Mouse (Mus musculus) gonadal fat pad, adult 2 months (tissue): ENCODE results near the gene Pigx. TPM values are rescaled to one million over a fixed set of nuclear protein-coding genes. Genes with fewer than 3 reads are reported as not detected.
"Not testable (repeated sequence)": the region's sequence is repeated elsewhere in the genome, so short reads cannot be mapped to it uniquely, and the experiment has no call there.

Source experiments
- DNase-seq: peaks from one replicate; pipeline ENCODE4 v3.0.0-alpha.2; 2012; ENCODE audit warnings: low read depth
- polyA plus RNA-seq: library from polyadenylated mRNA; depleted of rRNA; stranded (reverse); fragments of >200 nt; gene quantifications from 2 replicates; pipeline ENCODE4 v1.2.3, GENCODE M21; 2012

The Pigx gene
- polyA plus RNA-seq, 1 experiment, result 36.9 TPM

DNA sequence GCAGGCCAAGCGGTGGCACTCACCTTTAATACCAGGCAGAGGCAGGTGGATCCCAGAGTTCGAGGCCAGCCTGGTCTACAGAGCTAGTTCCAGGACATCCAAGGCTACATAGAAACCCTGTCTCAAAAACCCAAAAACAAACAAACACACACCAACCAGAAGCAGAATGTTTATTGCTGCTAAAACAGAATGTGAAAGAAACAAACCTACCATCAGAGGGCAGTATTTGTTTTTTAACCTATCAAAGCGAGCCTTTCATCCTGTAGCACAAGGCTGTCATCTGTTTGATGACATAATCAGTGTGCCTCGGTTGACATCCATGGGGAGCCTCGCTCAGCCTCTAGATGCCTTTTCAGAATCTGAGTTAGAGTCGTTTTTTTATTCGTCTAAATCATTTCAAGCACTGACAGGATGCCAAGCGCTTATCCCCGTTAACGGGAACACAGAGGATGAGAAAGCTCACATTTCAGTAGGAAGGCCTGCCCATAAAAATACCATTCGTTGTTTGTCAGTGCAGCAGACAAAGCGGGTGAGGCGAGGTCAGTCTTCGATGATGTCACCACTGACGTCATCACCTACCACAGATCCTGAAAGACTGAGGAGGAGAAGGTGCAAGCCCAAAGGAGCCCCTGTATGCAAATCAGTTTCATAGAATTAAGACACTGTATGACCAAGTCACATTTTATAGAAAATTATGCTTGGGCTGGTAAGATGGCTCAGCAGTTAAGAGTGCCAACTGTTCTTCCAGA lies 11.6 kb upstream of the Pigx start:
- DNase-seq, result no peak

DNA sequence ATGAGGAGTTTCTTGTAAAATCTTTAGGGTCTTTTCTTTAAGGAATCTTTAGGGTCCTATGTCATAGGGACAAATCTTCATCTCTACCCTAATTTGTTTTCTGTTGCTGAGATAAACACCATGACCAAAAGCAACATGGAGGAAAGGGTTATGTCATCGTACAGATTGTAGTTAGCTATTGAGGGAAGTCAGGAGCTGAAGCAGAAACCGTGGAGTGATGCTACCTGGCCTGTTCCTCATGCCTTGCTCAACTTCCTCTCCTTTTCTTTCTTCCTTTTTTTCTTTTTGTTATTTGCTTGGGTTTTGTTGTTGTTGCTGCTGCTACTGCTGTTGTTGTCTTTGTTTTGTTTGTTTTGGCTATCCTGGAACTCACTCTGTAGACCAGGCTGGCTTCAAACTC lies 9.0 kb upstream of the Pigx start:
- no peak for DNase-seq

DNA sequence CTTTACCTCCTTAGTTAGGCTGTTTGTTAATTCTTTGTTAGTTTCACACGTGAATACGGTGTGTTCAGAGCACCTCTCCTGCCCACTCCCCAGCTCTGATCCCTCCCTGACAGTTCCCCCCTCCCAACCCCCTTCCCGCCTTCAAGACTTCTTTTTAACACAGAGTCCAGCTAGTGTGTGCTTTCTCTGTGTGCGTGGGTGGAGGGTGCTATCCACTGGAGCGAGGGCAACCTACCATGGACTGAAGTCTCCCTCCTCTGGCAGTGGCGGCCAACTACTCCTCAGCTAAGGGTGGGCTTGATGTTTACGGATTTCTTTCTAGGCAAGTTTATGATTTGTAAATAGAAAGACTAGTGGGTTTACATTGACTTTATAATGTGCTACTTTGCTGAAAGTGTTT lies 8.6 kb upstream of the Pigx start:
- no peak for DNase-seq

DNA sequence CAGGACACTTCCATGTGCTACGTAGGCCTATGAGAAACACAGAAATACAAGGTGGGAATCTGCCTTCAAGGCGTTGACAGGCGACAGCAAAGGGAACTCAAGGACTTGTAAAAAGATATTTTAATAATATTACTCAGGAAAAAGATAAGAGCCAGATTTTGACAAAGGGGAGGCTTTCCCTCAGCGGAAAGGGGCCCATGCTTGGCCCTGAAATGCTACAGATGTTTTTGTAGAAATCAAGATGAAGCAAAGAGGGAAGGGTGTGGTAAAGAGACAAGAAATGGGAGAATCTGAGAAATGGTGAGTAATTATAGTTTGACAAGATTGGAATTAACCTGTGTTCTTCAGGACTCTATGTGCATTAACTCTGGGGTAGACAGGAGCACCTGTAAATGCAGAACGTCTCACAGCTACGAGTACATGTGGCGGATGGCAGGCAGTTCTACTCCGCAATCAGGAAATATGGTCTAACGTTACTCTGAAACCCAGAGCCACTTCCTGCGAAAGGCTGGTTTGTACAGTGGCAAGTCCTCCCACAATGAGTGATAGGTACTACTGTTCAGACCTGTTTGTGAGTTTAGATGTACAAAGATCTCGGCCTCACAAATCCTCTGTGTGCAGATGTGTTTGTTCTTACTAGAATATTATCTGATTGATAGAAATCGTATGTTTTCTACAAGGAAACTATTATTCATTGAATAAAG lies 8.0 kb upstream of the Pigx start:
- no peak for DNase-seq

DNA sequence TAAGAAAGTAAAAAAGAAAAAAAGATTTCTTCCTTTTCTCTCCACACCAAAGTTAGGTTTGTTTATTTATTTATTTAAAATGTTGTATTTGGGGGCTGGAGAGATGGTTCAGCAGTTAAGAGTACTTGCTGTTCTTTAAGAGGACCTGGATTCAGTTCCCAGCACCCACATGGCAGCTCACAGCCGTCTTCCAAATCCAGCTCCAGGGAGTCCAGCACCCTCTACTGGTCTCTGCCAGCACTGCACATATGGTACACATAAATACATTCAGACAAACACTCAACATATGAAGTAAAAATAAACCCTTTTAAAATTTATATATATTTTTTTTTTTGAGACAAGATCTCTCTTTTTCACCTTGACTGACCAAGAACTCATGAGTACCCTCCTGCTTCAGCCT lies 6.2 kb upstream of the Pigx start:
- DNase-seq, result no peak

DNA sequence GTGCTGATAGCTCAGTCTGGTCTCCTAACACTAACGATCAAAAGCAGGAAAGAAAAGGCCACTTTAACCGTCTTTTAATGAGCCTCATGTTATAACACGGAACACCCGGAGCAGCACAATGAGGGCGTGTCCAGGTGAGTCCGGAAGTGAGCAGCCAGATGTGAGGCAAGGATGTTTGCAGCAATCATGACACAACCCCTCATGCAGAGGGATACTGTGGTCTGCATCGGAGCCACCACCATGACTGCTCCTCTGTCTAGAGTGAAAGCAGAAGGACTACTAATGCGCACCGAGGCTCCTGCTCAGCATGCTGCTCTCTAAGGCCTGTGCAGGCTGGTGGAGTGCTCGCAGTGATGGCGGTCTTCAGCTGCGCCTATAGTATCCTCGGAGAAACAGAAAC lies 2.8 kb upstream of the Pigx start:
- no peak for DNase-seq

DNA sequence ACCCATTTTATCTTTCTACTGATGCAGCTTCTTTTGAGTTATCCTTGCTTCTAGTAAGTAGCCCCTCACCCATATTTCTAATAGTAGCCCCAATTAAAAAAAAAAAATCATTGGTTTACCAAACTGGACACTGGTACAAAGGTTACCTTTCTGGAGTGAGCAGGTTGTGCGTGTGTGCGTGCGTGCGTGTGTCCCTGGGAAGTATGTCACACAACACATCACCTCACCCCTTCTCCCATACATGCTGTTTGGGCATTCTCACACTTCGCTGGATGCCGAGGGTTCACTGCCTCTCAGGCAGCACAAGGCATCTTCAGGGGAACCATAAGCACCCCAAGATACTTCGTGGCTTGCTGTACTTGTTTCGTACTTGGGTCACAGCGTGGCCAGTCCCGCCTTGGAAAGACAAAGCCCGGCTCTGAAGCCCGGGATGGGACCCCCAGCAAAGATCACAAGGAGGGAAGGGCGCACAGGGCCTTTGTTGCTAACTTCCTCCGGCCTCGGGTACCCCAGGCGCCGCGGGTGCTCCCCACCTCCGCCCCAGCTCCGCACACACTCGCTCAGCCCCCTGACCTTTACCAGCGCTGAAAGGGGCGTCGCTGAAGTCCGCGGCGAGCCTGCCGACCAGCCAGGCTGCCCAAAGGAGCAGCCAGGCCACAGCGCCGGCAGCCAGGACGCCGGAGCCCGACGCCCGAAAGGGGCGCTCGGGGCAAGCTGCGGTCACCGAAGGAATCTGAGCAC lies 473 bp downstream of the Pigx start:
- no peak for DNase-seq

DNA sequence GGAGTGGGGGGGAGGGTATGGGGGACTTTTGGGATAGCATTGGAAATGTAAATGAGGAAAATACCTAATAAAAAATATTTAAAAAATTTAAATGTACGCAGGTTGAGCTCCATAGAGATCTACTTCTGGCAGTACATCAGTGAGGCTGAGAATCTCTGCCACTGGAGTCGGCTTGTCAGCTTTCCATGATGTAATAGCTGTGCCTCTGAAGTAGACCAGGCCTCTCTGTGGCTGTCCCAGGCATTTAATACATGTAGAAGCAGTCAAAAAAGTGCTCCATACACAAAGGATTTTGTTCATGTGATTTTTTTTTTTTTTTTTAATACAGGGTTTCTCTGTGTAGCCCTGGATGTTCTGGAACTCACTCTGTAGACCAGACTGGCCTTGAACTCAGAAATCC lies 1.8 kb downstream of the Pigx start:
- not testable (repeated sequence) for DNase-seq

DNA sequence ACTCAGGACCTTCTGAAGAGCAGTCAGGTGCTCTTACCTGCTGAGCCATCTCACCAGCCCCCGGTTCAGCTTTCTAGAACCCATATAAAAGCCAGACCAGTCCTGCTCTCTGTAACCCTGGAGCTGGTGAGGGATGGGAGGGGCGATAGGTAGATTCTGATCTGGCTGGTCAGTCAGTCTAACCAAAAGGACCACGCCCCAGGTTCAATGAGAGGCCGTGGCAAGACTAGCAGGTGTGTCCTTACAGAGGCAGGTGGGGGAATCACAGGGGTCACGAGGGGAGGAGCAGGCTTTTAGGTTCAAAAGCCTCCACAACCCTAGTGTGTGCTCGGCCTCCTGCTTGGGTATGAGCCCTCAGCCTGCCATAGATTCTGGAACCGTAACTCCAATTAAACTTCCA lies 8.1 kb downstream of the Pigx start:
- no peak for DNase-seq

DNA sequence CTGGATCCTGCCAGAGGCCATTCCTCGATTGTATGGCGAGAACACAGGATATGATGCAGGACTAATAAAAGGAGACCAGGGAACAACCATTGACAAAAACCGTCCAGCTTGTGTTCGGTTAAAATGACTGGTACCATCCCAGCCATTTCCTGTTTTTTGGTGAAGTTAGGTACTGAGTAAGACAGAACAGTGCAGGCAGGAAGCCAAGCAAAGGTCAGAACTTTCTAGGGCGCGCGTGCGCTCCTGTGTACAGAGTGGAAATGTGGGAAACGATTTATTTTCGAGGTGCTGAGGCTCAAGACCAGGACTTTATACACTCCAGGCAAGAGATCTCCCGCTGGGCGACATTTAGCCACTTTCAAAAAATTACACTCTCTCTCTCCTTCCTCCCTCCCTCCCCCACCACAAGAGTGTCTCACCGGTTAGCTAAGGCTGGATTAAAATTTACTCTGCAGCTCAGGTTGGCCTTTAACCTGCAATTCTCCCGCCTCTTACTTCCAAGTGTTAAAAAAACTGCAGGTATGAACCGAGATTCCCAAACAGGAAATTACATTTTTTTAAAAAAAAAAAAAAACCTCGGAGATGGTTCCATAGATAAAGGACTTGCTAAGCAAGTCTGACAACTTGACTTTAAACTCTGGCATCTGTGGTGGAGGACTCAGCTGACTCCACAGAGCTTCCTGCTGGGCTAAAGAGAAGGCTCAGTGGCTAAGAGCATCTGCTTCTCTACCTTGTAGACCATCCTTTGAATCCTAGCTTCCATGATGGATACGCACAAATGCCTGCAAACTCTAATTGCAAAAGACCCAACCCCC lies 11.7 kb downstream of the Pigx start:
- DNase-seq, result no peak

DNA sequence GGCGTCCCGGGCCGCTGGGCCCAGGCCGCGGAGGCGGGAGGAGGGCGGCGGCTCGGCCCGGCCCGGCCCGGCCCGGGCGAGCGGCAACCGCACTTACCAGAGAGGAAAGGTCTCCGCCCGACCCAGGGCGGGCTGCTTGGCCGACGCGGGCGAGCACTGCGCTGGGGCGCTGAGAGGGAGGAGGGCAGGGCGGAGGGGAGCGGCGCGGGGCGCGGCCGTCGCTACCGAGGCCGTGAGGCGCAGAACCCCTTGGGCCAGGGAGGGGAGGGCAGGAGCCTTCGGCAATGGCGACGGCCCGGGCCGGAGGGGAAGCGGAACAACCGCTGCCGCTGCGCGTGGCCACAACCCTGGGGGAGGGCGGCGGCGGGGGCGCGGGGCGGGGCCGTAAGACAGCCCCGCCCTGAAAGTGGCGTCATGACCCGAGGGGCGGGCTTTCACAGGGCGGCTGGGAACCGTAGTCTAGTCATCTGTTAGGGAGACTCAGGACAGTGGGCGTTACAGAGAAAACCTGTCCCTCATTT lies 20.5 kb downstream of the Pigx start, which contains the start of gene Pak2:
TSS of gene Pak2 (minus strand) at position 352 of the 521 bp plus-strand sequence.
- DNase-seq, result no peak

DNA sequence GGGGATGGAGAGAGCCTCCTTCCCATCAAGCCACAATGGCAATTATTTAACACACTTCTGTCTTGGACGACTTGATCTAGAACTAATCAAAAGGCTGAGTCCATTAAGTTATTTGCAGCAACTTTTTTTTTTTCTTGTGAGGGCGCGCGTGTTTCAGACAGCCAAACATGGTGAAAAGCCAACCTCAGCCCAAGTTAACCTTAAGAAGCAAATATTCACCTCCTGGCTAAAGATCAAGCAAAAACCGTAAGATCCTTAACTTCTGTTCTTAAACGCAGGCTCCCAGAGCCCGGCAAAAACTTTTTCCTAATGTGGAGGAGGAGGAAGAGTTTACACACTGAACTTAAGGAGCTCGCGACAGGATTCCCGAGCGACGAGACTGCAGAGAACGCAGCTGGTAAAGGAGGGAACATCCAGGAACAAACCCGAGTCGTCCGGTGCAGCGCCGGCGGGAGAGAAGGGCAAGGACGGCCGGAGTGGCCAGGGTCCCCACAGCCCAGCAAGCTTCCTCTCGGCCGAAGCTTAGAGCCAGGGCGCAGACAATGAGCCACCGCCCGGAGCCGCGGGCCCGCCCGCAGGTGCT lies 21.0 kb downstream of the Pigx start:
- no peak for DNase-seq

DNA sequence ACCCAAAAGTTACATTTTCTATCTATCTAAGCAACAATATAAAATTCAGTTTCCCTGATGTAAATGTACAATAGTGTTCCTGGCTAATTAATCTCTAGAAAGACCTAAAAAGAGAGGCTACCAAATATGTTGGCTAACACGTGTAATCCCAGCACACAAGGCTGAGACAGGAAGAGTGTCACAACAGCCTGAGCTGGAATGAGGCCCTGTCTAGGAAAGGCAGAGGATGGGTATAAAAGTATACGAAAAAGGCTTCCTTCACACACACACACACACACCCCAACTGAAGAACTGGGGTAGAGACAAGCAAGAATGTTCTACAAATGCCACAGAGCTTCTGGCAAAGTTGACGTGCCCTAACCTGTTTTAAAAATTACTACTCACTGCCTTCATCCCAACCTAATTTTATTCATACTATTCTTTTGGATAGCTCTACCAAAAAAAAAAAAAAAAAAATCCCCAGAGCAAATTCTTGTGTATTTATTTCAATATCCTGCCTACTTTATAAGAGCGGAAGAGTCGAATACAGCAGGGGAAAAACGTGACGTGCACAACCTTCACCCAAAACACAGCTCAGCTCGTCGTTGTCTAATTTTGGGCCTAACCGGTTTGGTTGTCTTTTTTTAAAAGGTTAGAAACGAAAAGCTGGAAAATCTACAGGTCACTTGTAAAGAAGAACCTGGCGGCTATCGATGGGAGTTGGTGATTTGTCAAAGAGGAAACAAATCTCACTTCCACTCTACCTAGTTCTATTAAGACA lies 21.7 kb downstream of the Pigx start:
- no peak for DNase-seq

DNA sequence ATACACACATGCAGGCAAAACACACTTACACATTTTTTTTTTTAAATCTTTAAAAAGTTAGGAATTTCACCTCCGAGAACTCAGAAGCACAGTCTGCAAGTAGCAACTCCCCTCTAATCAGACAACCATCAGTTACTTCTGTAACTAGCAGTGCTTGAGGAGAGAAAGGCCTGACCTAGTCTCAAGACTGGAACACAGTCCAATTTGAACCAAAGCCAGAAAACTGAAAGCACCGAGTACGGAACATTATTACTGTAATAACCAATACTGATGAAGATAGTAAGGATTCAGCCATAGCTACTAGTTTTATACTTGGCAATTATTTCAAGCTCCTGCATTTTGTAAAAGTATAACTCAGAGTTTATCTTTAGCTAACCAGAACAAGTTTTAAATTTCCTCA lies 23.1 kb downstream of the Pigx start:
- no peak for DNase-seq

DNA sequence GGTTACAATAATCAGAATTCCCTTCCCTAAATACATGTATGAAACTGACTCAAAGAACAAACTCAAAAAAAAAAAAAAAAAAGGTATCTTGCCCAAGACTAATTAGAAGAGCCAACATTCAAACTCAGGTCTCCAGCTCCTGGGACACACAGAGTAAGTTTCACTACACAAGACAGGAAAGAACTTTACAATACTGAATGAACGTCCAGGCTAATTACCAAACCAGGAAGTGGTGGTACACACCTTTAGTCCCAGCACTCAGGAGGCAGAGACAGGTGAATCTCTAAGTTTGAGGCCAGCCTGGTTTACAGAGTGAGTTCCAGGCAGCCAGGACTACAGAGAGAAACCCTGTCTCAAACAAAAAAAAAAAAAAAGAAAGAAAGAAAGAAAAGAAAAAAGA lies 23.8 kb downstream of the Pigx start:
- DNase-seq, result no peak

DNA sequence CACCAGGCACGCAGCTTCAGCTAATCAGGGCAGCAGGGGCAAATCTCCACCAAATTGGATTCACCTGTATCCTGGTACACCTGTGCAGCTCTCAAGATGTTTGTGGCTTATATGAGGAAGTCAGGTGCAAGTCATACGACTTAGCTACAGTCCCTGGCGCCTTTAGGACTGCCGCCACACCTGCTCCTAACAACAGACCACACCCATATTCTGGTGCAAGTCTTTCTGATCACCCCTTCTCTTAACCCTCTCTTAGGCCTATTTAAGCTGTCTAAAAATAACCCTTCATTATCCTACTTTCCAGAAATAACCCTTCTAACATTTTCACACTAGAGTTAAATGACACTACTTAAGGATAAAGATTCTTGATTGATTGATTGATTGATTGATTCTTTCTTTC lies 29.5 kb downstream of the Pigx start:
- DNase-seq, result not testable (repeated sequence)

DNA sequence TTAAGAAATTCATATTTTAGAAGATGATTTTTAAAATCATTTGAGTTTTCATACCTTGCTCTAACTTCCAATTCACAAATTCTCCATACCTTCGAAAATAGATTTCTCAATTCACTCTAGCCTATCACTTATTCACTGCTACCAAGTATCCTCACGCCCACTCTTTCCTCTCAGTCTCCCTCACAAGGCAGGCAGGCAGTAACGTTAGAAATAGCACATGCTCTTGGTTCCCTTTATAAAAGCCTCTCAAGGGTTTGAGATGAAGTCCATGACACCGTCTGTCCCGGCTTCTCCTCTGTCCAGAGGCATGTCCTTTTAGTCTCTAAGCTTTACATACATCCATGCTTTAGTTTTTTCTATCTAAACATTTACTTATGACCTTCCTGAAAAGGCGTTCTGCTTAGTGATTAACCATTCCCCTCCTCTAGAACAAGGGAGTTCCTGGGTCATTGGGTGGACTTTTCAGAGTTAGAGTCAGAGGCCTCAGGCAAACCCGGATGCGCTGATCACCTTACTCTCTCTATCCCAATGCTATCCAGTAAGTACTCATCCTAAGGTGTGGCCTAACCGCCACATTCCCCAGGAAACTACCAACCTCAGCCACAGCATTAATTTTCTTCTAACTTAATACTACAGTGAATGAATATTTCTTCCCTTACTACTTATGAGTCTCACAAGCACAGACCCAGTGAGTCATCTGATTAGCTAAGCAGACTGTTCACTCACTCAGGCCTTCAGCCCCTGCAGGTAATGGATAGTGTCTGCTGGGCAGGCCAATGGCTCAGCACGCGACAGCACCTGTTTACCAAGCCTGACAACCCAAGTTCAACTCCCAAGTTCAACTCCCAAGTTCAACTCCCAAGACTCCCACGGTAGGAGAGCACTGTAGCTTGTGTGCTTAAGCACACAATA lies 30.9 kb downstream of the Pigx start:
- DNase-seq, result no peak

DNA sequence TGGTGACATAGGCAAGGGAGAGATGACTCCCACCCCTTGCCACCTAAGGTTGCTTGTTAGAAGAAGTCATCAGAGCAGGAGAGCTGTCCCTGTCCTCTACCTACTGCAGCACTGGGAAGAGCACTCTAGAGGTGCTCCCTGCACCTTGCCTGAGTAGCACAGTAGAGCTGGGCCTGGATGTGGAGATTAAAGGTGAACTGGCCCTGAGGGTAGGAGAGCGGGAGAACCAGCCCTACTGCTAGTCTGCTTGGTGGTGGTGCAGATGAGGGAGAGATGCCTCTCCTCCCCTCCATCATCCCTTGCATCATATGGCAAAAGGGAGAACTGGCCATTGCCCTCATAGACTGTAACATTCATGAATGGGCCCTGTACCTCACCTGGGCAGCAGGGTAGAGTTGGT lies 32.6 kb downstream of the Pigx start:
- no peak for DNase-seq

DNA sequence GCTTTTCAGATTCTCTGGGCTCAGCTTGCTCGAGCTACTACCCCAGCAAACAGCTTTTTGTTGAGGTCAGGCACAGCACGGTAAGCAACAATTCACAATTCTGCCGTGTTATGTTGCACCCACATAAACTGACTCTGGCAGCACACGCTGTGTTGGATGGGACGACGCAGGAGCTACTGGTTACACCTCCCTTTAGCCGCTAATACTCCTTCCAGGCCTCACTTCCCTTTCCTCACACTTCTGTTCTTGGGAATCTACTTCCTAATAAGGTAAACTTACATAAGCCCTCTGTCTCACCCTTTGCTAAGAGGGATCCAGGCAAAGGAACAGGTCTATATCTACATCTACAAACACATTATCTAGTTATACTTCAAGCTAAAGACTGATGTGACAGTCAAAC lies 35.6 kb downstream of the Pigx start:
- no peak for DNase-seq

DNA sequence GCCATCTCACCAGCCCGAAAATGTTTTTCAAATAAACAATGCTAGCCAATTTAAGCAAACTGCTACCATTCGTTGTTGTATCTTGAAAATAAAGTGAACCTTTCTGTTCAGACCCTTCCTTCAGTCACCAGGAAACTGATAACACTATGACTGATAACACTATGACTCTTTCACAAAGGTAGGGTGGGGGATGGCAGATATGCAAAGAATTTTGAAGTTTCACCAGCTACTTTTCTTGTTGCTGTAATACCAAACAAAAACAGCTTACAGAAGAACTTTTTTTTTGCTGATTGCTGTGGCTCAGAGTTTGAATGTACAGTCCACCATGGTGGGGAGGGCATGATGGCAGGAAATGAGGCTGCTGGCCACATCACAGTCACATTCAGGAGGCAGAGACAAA lies 37.3 kb downstream of the Pigx start:
- DNase-seq, result no peak
